ENCODE assay signal across 7 mouse cellular contexts in genomic region chr16:45192613-45193012, GRCm38 (mm10). TPM values are rescaled to one million over a fixed set of nuclear protein-coding genes. Genes with fewer than 3 reads are reported as not detected.
A peak's percentile ranks its signal among the peaks of the same experiment; 100 is the strongest.
DNase-seq lines count a peak whose midpoint lies in the region; ATAC-seq and TF ChIP-seq lines count a peak whose summit lies in the region.

No protein-coding gene starts in this region.

- H3K9ac ChIP-seq in hindbrain, postnatal 0 days (replicated peaks; ENCODE audit: low read length), result no peak overlapping the region
- H3K9ac ChIP-seq in midbrain, embryonic 13.5 days (replicated peaks), result no peak overlapping the region

- peak; percentile 63 for DNase-seq in T-cell, adult 2 months (ENCODE audit: low spot score)
- peak; percentile 70 to 74 for DNase-seq in cerebellum, adult 2 months
- peak; percentile 89 for DNase-seq in hindbrain, postnatal 0 days (ENCODE audit: low spot score)
- peak; percentile 39 to 46 for DNase-seq in left cerebral cortex, adult 8-10 months (ENCODE audit: low spot score in 2 of 2)
- DNase-seq in spleen, adult 12 weeks (ENCODE audit: low spot score), result peak; percentile 37

- 0% methylated on average over 1 of the region's 1 CpGs for WGBS in cerebellum, adult 2 months
- 0% methylated on average over 1 of the region's 1 CpGs for WGBS in hindbrain, postnatal 0 days
- 5% methylated on average over 1 of the region's 1 CpGs for WGBS in midbrain, embryonic 13.5 days

- no peaks in the 10 kb centered on the region for H3K27me3 ChIP-seq in cerebellum, adult 2 months (ENCODE audit: control insufficient read depth, insufficient read depth, low read length)
- no peaks in the 10 kb centered on the region for H3K27me3 ChIP-seq in hindbrain, postnatal 0 days (ENCODE audit: insufficient read depth, low read length)
- H3K27me3 ChIP-seq in midbrain, embryonic 13.5 days, result no peaks in the 10 kb centered on the region

- H3K9me3 ChIP-seq in hindbrain, postnatal 0 days (ENCODE audit: low read length), result no peaks in the 10 kb centered on the region
- H3K9me3 ChIP-seq in midbrain, embryonic 13.5 days, result no peaks in the 10 kb centered on the region

- no peak for TF ChIP-seq POLR2A in cerebellum, adult 2 months (IDR thresholded peaks at IDR 0.05; ENCODE audit: borderline replicate concordance, insufficient read depth, low read length)

- no peak overlapping the region for H3K4me3 ChIP-seq in cerebellum, adult 2 months (replicated peaks; ENCODE audit: insufficient read depth, low read depth, low read length)
- H3K4me3 ChIP-seq in hindbrain, postnatal 0 days (ENCODE audit: low read length), result no peak overlapping the region
- no peak overlapping the region for H3K4me3 ChIP-seq in midbrain, embryonic 13.5 days (replicated peaks)

- ATAC-seq in frontal cortex, adult (ENCODE audit: low TSS enrichment), result peak; percentile 69
- ATAC-seq in hindbrain, postnatal 0 days, result peak; percentile 87
- peak; percentile 83 for ATAC-seq in midbrain, embryonic 13.5 days

- peak; percentile 80; the same call in 1 of the 2 replicates for TF ChIP-seq CTCF in cerebellum, adult 2 months (IDR thresholded peaks at IDR 0.05; ENCODE audit: borderline replicate concordance, insufficient read depth, low read depth, low read length)
- peak; percentile 93 for TF ChIP-seq CTCF in hindbrain, postnatal 0 days (IDR thresholded peaks at IDR 0.05; ENCODE audit: low read depth)

- no peaks in the 10 kb centered on the region for H3K4me1 ChIP-seq in cerebellum, adult 2 months (ENCODE audit: control insufficient read depth, insufficient read depth, low read length)
- no peaks in the 10 kb centered on the region for H3K4me1 ChIP-seq in hindbrain, postnatal 0 days (ENCODE audit: insufficient read depth, low read length)
- H3K4me1 ChIP-seq in midbrain, embryonic 13.5 days (replicated peaks), result no peaks in the 10 kb centered on the region

- H3K4me2 ChIP-seq in hindbrain, postnatal 0 days (ENCODE audit: low read depth, low read length), result no peak overlapping the region
- no peak overlapping the region for H3K4me2 ChIP-seq in midbrain, embryonic 13.5 days (replicated peaks)

- peaks cover 10% of the 10 kb centered on the region; the same call in 1 of the 2 replicates for H3K36me3 ChIP-seq in hindbrain, postnatal 0 days (ENCODE audit: insufficient read depth, low read length)
- peaks cover 13% of the 10 kb centered on the region; the same call in 1 of the 2 replicates for H3K36me3 ChIP-seq in midbrain, embryonic 13.5 days

- H3K27ac ChIP-seq in cerebellum, adult 2 months (ENCODE audit: insufficient read depth, low read length), result no peak overlapping the region
- no peak overlapping the region for H3K27ac ChIP-seq in hindbrain, postnatal 0 days
- H3K27ac ChIP-seq in midbrain, embryonic 13.5 days, result no peak overlapping the region

RNA-seq across cellular contexts. Expression of gene Btla, which starts 31.5 kb away (rescaled TPM):
- polyA plus RNA-seq in cerebellum, adult 2 months (2012; rRNA removed), result 0.47 and 0.62 TPM in 2 replicates
- 0.16 TPM in 1 of 2 replicates, not detected in the other for total RNA-seq in hindbrain, postnatal 0 days (2014; rRNA removed)
- 0.21 TPM in 1 of 2 replicates, not detected in the other for polyA plus RNA-seq in hindbrain, postnatal 0 days (2015; fragmentation: Nextera tagmentation; extraction: Ambion mirVana)
- under 1 TPM; 0.48 to 0.88 (median 0.56) TPM for total RNA-seq in left cerebral cortex, adult 8-10 months (2022)
- polyA plus RNA-seq in midbrain, embryonic 13.5 days (2015; fragmentation: Nextera tagmentation; extraction: Ambion mirVana), result 0.15 and 0.46 TPM in 2 replicates

RNA-seq across cellular contexts. Expression of gene Atg3, which starts 34.0 kb away (rescaled TPM):
- polyA plus RNA-seq in cerebellum, adult 2 months (2012; rRNA removed), result 52.1 and 54.8 TPM in 2 replicates
- 11.2 and 11.7 TPM in 2 replicates for total RNA-seq in hindbrain, postnatal 0 days (2014; rRNA removed)
- polyA plus RNA-seq in hindbrain, postnatal 0 days (2015; fragmentation: Nextera tagmentation; extraction: Ambion mirVana), result 52.1 and 53.0 TPM in 2 replicates
- total RNA-seq in left cerebral cortex, adult 8-10 months (2022), result 10 to 100 TPM; 42.9 to 46.0 (median 45.4) TPM
- 46.0 and 48.8 TPM in 2 replicates for polyA plus RNA-seq in midbrain, embryonic 13.5 days (2015; fragmentation: Nextera tagmentation; extraction: Ambion mirVana)

RNA-seq across cellular contexts. Expression of gene Slc35a5, which starts 34.1 kb away (rescaled TPM):
- 40.0 and 40.8 TPM in 2 replicates for polyA plus RNA-seq in cerebellum, adult 2 months (2012; rRNA removed)
- total RNA-seq in hindbrain, postnatal 0 days (2014; rRNA removed), result 30.2 and 43.7 TPM in 2 replicates
- 26.1 and 36.1 TPM in 2 replicates for polyA plus RNA-seq in hindbrain, postnatal 0 days (2015; fragmentation: Nextera tagmentation; extraction: Ambion mirVana)
- 10 to 100 TPM; 47.0 to 60.6 (median 52.4) TPM for total RNA-seq in left cerebral cortex, adult 8-10 months (2022)
- polyA plus RNA-seq in midbrain, embryonic 13.5 days (2015; fragmentation: Nextera tagmentation; extraction: Ambion mirVana), result 27.5 and 30.0 TPM in 2 replicates

Comparison
In these comparisons a context has a peak if more than half of its experiments do, and no peak if none do; other contexts are left out.
1. DNase-seq: peak in every context shown above with its lines; median percentile 89 in hindbrain, postnatal 0 days; 72 in cerebellum, adult 2 months; 63 in T-cell, adult 2 months; 42 in left cerebral cortex, adult 8-10 months; 37 in spleen, adult 12 weeks.